Mouse (Mus musculus): ENCODE results near the gene Rhox4f. TPM values are rescaled to one million over a fixed set of nuclear protein-coding genes. Genes with fewer than 3 reads are reported as not detected.

Gene Rhox4f
- not detected in 2 replicates for polyA plus RNA-seq (2012; rRNA removed)

GRCm38 (mm10) chrX:37607604-37608003 is at the start of gene Rhox4f:
Gene Rhox4f, minus strand, starts transcription at chrX:37607704.

GRCm38 (mm10) chrX:37651227-37651626 is 43.7 kb upstream of the Rhox4f start, which contains the start of gene Rhox4g:
Gene Rhox4g, minus strand, starts transcription at chrX:37651327.

GRCm38 (mm10) chrX:37643370-37643769 is 35.9 kb upstream of the Rhox4f start, which contains the start of gene Rhox2g:
Gene Rhox2g, minus strand, starts transcription at chrX:37643470.

GRCm38 (mm10) chrX:37628512-37628911 is 21.0 kb upstream of the Rhox4f start, which contains the start of gene Rhox3g:
Gene Rhox3g, minus strand, starts transcription at chrX:37628612.

GRCm38 (mm10) chrX:37580692-37581091 is 26.8 kb downstream of the Rhox4f start, which contains the start of gene Rhox3f:
Gene Rhox3f, plus strand, starts transcription at chrX:37580992.

GRCm38 (mm10) chrX:37571105-37571504 is 36.4 kb downstream of the Rhox4f start, which contains the start of gene Rhox2f:
Gene Rhox2f, plus strand, starts transcription at chrX:37571405.

GRCm38 (mm10) chrX:37557112-37557511 is 50.4 kb downstream of the Rhox4f start, which contains the start of gene Rhox4e:
Gene Rhox4e, plus strand, starts transcription at chrX:37557412.

Other genes with a start within 250 kb of the Rhox4f start
- not detected in 2 replicates for gene Rhox3a2, start 227.7 kb downstream of the Rhox4f start, polyA plus RNA-seq (2012; rRNA removed)
- gene Rhox4a2, start 216.9 kb downstream of the Rhox4f start, polyA plus RNA-seq (2012; rRNA removed): not detected in 2 replicates
- gene Rhox2b, start 195.6 kb downstream of the Rhox4f start, polyA plus RNA-seq (2012; rRNA removed): not detected in 2 replicates
- gene Rhox4b, start 175.2 kb downstream of the Rhox4f start, polyA plus RNA-seq (2012; rRNA removed): not detected in 2 replicates
- gene Rhox2c, start 154.0 kb downstream of the Rhox4f start, polyA plus RNA-seq (2012; rRNA removed): not detected in 2 replicates
- not detected in 2 replicates for gene Rhox3c, start 149.1 kb downstream of the Rhox4f start, polyA plus RNA-seq (2012; rRNA removed)
- gene Rhox4c, start 127.4 kb downstream of the Rhox4f start, polyA plus RNA-seq (2012; rRNA removed): not detected in 2 replicates
- not detected in 2 replicates for gene Rhox2d, start 114.3 kb downstream of the Rhox4f start, polyA plus RNA-seq (2012; rRNA removed)
- not detected in 2 replicates for gene Rhox4d, start 93.3 kb downstream of the Rhox4f start, polyA plus RNA-seq (2012; rRNA removed)
- gene Rhox2e, start 77.3 kb downstream of the Rhox4f start, polyA plus RNA-seq (2012; rRNA removed): not detected in 2 replicates
- not detected in 2 replicates for gene Rhox3e, start 65.7 kb downstream of the Rhox4f start, polyA plus RNA-seq (2012; rRNA removed)
- gene Rhox4e, start 50.3 kb downstream of the Rhox4f start, polyA plus RNA-seq (2012; rRNA removed): not detected in 2 replicates
- not detected in 2 replicates for gene Rhox2f, start 36.3 kb downstream of the Rhox4f start, polyA plus RNA-seq (2012; rRNA removed)
- not detected in 2 replicates for gene Rhox3f, start 26.7 kb downstream of the Rhox4f start, polyA plus RNA-seq (2012; rRNA removed)
- gene Rhox3g, start 20.9 kb upstream of the Rhox4f start, polyA plus RNA-seq (2012; rRNA removed): not detected in 2 replicates
- gene Rhox2g, start 35.8 kb upstream of the Rhox4f start, polyA plus RNA-seq (2012; rRNA removed): not detected in 2 replicates
- not detected in 2 replicates for gene Rhox4g, start 43.6 kb upstream of the Rhox4f start, polyA plus RNA-seq (2012; rRNA removed)
- not detected in 2 replicates for gene Rhox3h, start 61.1 kb upstream of the Rhox4f start, polyA plus RNA-seq (2012; rRNA removed)
- not detected in 2 replicates for gene Rhox2h, start 65.6 kb upstream of the Rhox4f start, polyA plus RNA-seq (2012; rRNA removed)
- 0.70 and 1.0 TPM in 2 replicates for gene Rhox5, start 197.1 kb upstream of the Rhox4f start, polyA plus RNA-seq (2012; rRNA removed)
- 0.03 TPM in 1 of 2 replicates, not detected in the other for gene Rhox6, start 219.2 kb upstream of the Rhox4f start, polyA plus RNA-seq (2012; rRNA removed)
- not detected in 2 replicates for gene Rhox7a, start 224.0 kb upstream of the Rhox4f start, polyA plus RNA-seq (2012; rRNA removed)

All from liver, embryonic 18 days (tissue).